Mouse (Mus musculus) cortical plate, adult 2 months (tissue): ENCODE measurements around the gene Ptprn2.

Source experiments
- CTCF ChIP-seq: fragments of 200-500 bp; IDR thresholded peaks from 2 replicates; pipeline ENCODE4 v1.5.1; 2011; ENCODE audit warnings: mild to moderate bottlenecking, control low read depth, low read length; ENCODE audit not compliant: insufficient read depth; ENCODE audit errors: extremely low read depth
- POLR2A ChIP-seq: fragments of 200-500 bp; IDR thresholded peaks from 2 replicates; pipeline ENCODE4 v1.6.1; 2011; ENCODE audit warnings: mild to moderate bottlenecking, low read length, control low read depth; ENCODE audit not compliant: insufficient read depth; ENCODE audit errors: extremely low read depth

- no peak for TF ChIP-seq CTCF
- no peak for TF ChIP-seq POLR2A
These were observed 719.4 kb downstream of the Ptprn2 start for GRCm38 (mm10) chr12:117204905-117205304.
